Mouse (Mus musculus) limb, embryonic 11.5 days (tissue): ENCODE measurements at regions not wholly inside any gene's neighbourhood (a gene's known extent, or its start where the extent isn't known, plus 50 kb on each side); places are given as distances from the start of the nearest gene placed in this dataset.

Experiments
- ATAC-seq: fragments of 200-750 bp; cut with Nextera tagmentation; 2 replicates; pipeline ENCODE4 v1.8.0; 2017; ENCODE audit warnings: low read depth; ENCODE audit not compliant: insufficient number of reproducible peaks, low FRiP score, low TSS enrichment
- DNase-seq: peaks from one replicate; pipeline ENCODE4 v3.0.0-alpha.2; 2015; ENCODE audit warnings: low spot score
- H3K27ac ChIP-seq: fragments of 300-500 bp; sonication (generic); replicated peaks from 2 replicates; pipeline ENCODE4 v1.5.1; 2014; ENCODE audit warnings: low read depth, mild to moderate bottlenecking, low read length
- H3K27me3 ChIP-seq: fragments of 300-500 bp; sonication (generic); 2 replicates; pipeline ENCODE4 v1.6.1; 2014; ENCODE audit warnings: mild to moderate bottlenecking, low read length, mixed read lengths; ENCODE audit not compliant: control insufficient read depth, insufficient read depth
- H3K36me3 ChIP-seq: fragments of 300-500 bp; sonication (generic); 2 replicates; pipeline ENCODE4 v1.6.1; 2014; ENCODE audit warnings: mild to moderate bottlenecking, low read length, moderate library complexity, mixed read lengths; ENCODE audit not compliant: control insufficient read depth, insufficient read depth
- H3K4me1 ChIP-seq: fragments of 300-500 bp; sonication (generic); 2 replicates; pipeline ENCODE4 v1.6.1; 2014; ENCODE audit warnings: low read length, mixed read lengths; ENCODE audit not compliant: control insufficient read depth, insufficient read depth
- H3K4me2 ChIP-seq: fragments of 300-500 bp; sonication (generic); 2 replicates; pipeline ENCODE4 v1.6.1; 2014; ENCODE audit warnings: low read depth, mild to moderate bottlenecking, moderate library complexity; ENCODE audit not compliant: severe bottlenecking
- H3K4me3 ChIP-seq: fragments of 300-500 bp; sonication (generic); 2 replicates; pipeline ENCODE4 v1.5.1; 2014; ENCODE audit warnings: low read depth, low read length
- H3K9ac ChIP-seq: fragments of 300-500 bp; sonication (generic); 2 replicates; pipeline ENCODE4 v1.6.1; 2014; ENCODE audit warnings: mild to moderate bottlenecking, low read length
- H3K9me3 ChIP-seq: fragments of 300-500 bp; sonication (generic); 2 replicates; pipeline ENCODE4 v1.6.1; 2016; ENCODE audit warnings: low read length; ENCODE audit not compliant: control insufficient read depth
- WGBS: fragments of 180-500 bp; shearing (Covaris S2); extraction: QIAGEN DNeasy Blood & Tissue Kit; methylation state at CpG from one replicate; pipeline ENCODE4 v1.1.7; 2014; 5-methylcytosine and 5-hydroxymethylcytosine counted together

DNA sequence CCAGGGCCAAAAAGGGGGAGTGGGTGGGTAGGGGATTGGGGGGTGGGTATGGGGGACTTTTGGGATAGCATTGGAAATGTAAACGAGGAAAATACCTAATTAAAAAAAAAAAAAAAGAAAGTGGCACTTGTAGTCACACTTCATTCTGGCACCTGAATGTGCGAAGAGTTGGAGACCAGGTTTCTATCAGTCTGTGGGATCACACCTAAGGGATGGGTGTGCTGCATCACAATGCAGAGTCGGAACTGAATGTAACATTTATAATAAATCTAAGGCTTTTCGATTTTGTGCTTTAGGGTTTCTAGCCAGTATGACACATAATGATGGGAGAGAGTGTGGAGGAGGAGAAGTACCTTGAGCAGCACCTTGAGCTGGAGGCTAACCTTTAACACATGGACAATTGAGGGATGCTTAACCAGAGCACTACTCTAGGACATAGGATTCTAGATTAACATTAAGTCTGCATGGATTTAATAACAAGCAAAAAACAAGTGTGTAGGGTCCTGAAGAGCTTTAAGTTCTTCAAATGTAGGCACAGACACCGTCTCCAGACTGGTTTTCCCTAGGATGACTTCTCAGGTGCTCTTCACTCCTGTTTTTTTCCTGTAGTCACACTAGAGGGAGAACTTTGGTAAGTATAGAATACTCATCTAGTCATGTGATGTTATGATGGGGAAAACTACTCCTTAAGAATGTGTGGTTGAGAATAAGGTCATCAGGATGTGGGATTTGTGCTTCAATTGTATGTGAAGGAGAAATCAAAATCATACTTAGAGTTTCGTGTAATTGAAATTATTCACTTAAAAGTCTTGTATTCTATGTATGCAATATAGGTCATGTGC, 392.8 kb upstream of the Cobl start:
- WGBS: 86% methylated on average over 6 of the region's 6 CpGs
- peak; percentile 55; the same call in 1 of the 2 replicates for ATAC-seq

GRCm38 (mm10) chr11:12847793-12848192, 383.0 kb upstream of the Cobl start:
- Histone ChIP-seq H3K9ac (no peak overlapping the region), H3K27ac (no peak overlapping the region), H3K9me3 (no peaks in the 10 kb centered on the region), H3K4me3 (no peak overlapping the region), H3K4me2 (no peak overlapping the region), H3K4me1 (no peaks in the 10 kb centered on the region), H3K27me3 (no peaks in the 10 kb centered on the region), H3K36me3 (no peaks in the 10 kb centered on the region)
- no peak for ATAC-seq
- DNase-seq: no peak

More for the DNA sequence above, 392.8 kb upstream of the Cobl start:
- no peak overlapping the region for H3K4me3 ChIP-seq
- no peaks in the 10 kb centered on the region for H3K36me3 ChIP-seq
- H3K9ac ChIP-seq: no peak overlapping the region
- DNase-seq: no peak
- no peaks in the 10 kb centered on the region for H3K4me1 ChIP-seq
- no peak overlapping the region for H3K27ac ChIP-seq
- no peaks in the 10 kb centered on the region for H3K9me3 ChIP-seq
- no peak overlapping the region for H3K4me2 ChIP-seq
- H3K27me3 ChIP-seq: no peaks in the 10 kb centered on the region

DNA sequence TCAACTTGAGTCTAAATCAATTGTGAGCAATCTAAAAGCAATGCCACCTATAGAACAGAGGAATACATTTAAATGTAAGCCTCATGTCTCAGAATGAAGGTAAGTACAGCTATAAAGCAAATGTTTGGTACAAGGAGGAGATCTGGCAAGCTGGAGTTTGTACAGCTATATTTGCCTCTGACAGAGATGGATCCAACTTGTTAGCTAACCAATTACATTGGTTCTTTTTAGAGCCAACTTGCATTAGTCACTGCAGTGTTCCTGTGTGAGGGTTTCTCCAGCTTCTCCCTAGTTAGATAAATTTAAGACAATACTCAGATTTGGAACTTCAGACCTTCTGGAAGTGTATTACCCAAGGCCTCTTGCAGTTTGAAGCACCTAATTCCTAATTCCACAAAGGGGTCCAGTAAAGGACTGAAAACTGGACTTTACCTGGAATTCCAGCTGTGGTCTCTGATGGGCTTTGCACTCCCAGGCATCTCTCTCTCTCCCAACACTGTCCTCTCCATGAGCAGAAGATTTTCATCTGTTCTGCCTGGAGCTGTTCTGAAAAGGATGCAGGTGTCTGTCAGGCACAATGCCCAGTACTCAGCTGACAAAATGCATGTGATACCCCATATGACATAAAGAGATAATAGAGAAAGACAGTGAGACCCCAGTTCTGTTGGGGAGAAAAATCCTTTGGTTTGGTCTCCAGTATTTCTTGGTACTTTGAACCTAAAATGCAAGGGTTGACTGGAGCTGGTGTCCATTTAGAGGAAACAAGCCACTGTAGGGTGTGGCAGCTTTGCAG, 379.1 kb upstream of the Cobl start:
- Histone ChIP-seq H3K4me3 (no peak overlapping the region), H3K4me1 (no peaks in the 10 kb centered on the region), H3K36me3 (no peaks in the 10 kb centered on the region), H3K9me3 (no peaks in the 10 kb centered on the region), H3K27me3 (no peaks in the 10 kb centered on the region), H3K4me2 (no peak overlapping the region), H3K9ac (no peak overlapping the region), H3K27ac (no peak overlapping the region)
- DNase-seq (no peak), ATAC-seq (no peak)

- H3K4me1 ChIP-seq: no peaks in the 10 kb centered on the region
- ATAC-seq (no peak), DNase-seq (no peak)
- H3K9ac ChIP-seq: no peak overlapping the region
- 87% methylated on average over 2 of the region's 2 CpGs for WGBS
- no peak overlapping the region for H3K4me2 ChIP-seq
- H3K9me3 ChIP-seq: no peaks in the 10 kb centered on the region
- no peak overlapping the region for H3K27ac ChIP-seq
- H3K4me3 ChIP-seq: no peak overlapping the region
- no peaks in the 10 kb centered on the region for H3K36me3 ChIP-seq
- H3K27me3 ChIP-seq: no peaks in the 10 kb centered on the region
These were observed 376.6 kb upstream of the Cobl start for GRCm38 (mm10) chr11:12841393-12841792.

DNA sequence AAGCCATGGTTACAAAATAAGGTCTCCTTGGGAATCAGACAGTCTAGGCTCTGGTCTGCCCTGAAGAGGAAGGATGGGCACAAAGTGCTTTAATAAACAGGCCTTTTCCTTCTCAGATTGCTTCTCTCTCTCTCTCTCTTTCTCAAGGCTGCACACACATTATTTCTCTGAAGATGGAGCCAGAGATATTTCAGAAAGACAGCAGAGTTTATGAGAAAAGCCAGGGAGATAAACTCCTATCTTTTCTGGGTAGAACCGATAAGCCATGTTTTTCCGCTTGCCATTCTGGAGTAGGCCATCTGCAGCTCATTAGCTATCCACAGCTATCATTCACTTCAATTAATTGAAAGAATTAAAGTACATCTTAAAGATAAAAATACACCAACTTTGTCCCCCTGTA, 373.2 kb upstream of the Cobl start:
- no peak overlapping the region for H3K27ac ChIP-seq
- no peak for ATAC-seq
- H3K36me3 ChIP-seq: no peaks in the 10 kb centered on the region
- 80% methylated on average over 2 of the region's 2 CpGs for WGBS
- H3K27me3 ChIP-seq: no peaks in the 10 kb centered on the region
- no peak overlapping the region for H3K4me3 ChIP-seq
- DNase-seq: no peak
- no peaks in the 10 kb centered on the region for H3K9me3 ChIP-seq
- no peak overlapping the region for H3K4me2 ChIP-seq
- no peaks in the 10 kb centered on the region for H3K4me1 ChIP-seq
- no peak overlapping the region for H3K9ac ChIP-seq

- ATAC-seq (no peak), DNase-seq (no peak)
- Histone ChIP-seq H3K4me1 (no peaks in the 10 kb centered on the region), H3K36me3 (no peaks in the 10 kb centered on the region), H3K4me2 (no peak overlapping the region), H3K9ac (no peak overlapping the region), H3K27me3 (no peaks in the 10 kb centered on the region), H3K27ac (no peak overlapping the region), H3K4me3 (no peak overlapping the region), H3K9me3 (no peaks in the 10 kb centered on the region)
- 71% methylated on average over 2 of the region's 2 CpGs for WGBS
These were observed 372.6 kb upstream of the Cobl start for GRCm38 (mm10) chr11:12837387-12837786.

GRCm38 (mm10) chr11:12836387-12836786, 371.6 kb upstream of the Cobl start:
- H3K4me3 ChIP-seq: no peak overlapping the region
- H3K27me3 ChIP-seq: no peaks in the 10 kb centered on the region
- no peak overlapping the region for H3K27ac ChIP-seq
- ATAC-seq: no peak
- H3K36me3 ChIP-seq: no peaks in the 10 kb centered on the region
- H3K4me2 ChIP-seq: no peak overlapping the region
- DNase-seq: no peak
- H3K9ac ChIP-seq: no peak overlapping the region
- no peaks in the 10 kb centered on the region for H3K4me1 ChIP-seq
- H3K9me3 ChIP-seq: no peaks in the 10 kb centered on the region

DNA sequence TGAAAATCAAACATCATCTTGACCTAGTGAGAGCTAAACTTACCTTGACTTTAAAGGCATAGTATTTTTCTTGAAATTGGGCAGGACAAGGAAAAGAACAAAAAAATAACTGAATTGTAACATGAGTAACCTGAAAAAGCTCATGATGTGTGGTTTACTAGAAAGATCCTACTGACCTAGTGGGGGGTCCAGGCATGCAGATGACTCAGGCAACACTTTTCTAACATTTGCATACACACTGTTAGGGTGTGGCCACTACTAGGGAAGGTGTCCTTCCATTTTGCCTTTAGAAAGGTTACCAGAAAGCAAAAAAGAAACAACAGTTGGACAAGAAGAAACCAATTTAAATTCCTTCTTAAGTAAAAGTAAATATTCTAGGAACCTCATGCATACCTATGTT, 347.3 kb upstream of the Cobl start:
- H3K36me3 ChIP-seq: no peaks in the 10 kb centered on the region
- no peak for DNase-seq
- H3K27me3 ChIP-seq: no peaks in the 10 kb centered on the region
- no peak for ATAC-seq
- H3K4me1 ChIP-seq: no peaks in the 10 kb centered on the region
- H3K4me2 ChIP-seq: no peak overlapping the region
- no peaks in the 10 kb centered on the region for H3K9me3 ChIP-seq
- H3K27ac ChIP-seq: no peak overlapping the region
- no peak overlapping the region for H3K9ac ChIP-seq
- H3K4me3 ChIP-seq: no peak overlapping the region
